ENCODE assay signal across 8 mouse cellular contexts in the genomic region with DNA sequence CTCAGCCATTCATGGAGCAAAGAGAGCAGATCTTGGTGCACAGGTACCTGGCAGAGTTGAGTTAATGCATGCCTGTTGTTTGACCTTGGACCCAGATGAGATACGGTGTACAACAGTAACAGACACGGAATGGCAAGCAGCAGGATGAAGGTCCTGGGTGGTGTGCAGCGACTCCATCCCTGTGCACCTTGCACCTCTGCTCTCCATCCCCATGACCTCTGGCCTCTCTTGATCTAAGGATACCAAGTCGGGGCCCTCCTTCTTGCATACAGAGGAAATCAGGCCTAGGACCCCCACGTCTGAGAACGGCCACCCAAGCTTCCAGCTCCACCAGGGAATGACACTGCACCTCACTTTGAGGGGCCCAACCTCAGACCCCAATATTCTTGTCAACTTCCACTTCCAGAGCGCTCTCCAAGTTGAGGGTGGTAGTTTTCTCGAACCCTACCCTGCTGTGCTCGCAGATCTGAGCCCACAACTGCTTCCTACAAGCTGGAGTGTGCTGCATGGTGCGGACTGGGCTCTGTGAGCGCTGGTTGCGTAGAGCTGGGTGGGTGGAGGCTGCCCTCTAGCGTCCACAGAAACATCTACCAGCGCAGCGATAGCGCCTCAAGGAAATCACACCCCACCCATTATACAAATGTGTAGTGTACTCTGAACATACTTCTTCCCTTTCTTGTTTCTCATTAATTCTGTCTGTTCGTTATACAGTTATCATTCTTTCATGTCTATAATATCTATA. TPM values are rescaled to one million over a fixed set of nuclear protein-coding genes. Genes with fewer than 3 reads are reported as not detected.
A peak's percentile ranks its signal among the peaks of the same experiment; 100 is the strongest.
DNase-seq lines count a peak whose midpoint lies in the region; ATAC-seq lines count a peak whose summit lies in the region.

No protein-coding gene starts in this region.

- H3K4me1 ChIP-seq in intestine, embryonic 16.5 days (ENCODE audit: control insufficient read depth, insufficient read depth, low read length), result peaks cover 4% of the 10 kb centered on the region; the same call in 1 of the 2 replicates
- peaks cover 6% of the 10 kb centered on the region; the same call in 1 of the 2 replicates for H3K4me1 ChIP-seq in limb, embryonic 10.5 days
- H3K4me1 ChIP-seq in midbrain, embryonic 15.5 days, result peaks cover 4% of the 10 kb centered on the region

- 29% methylated on average over 17 of the region's 17 CpGs for WGBS in intestine, embryonic 16.5 days
- 29% methylated on average over 17 of the region's 17 CpGs for WGBS in limb, embryonic 10.5 days
- 27% methylated on average over 17 of the region's 17 CpGs for WGBS in midbrain, embryonic 15.5 days

- peak; percentile 28 for DNase-seq in ovary, adult 18-20 months (ENCODE audit: low spot score)
- DNase-seq in ovary, postnatal 10 days (ENCODE audit: low spot score), result no peak
- DNase-seq in embryo, embryonic 11.5 days (ENCODE audit: low read depth, low spot score), result peak; percentile 54
- DNase-seq in gastrocnemius, postnatal 4 days (ENCODE audit: low spot score in 2 of 2), result peak; percentile 32 to 71
- DNase-seq in limb, embryonic 10.5 days (ENCODE audit: low spot score), result peak; percentile 81
- DNase-seq in spleen, postnatal 10 days (ENCODE audit: low spot score in 2 of 2), result peak; percentile 54 to 80

- 0 out of 2 replicates have a peak overlapping the region, but pooled peaks have one; percentile 12 for H3K9ac ChIP-seq in intestine, embryonic 16.5 days (ENCODE audit: low read depth, low read length)
- H3K9ac ChIP-seq in midbrain, embryonic 15.5 days, result no peak overlapping the region

- H3K27me3 ChIP-seq in intestine, embryonic 16.5 days (replicated peaks; ENCODE audit: control insufficient read depth, insufficient read depth, low read length), result no peaks in the 10 kb centered on the region
- no peaks in the 10 kb centered on the region for H3K27me3 ChIP-seq in limb, embryonic 10.5 days (ENCODE audit: low read depth, poor library complexity, severe bottlenecking)
- no peaks in the 10 kb centered on the region for H3K27me3 ChIP-seq in midbrain, embryonic 15.5 days (replicated peaks)

- no peak overlapping the region for H3K4me2 ChIP-seq in intestine, embryonic 16.5 days (ENCODE audit: low read depth, low read length)
- no peak overlapping the region for H3K4me2 ChIP-seq in midbrain, embryonic 15.5 days

- no peak overlapping the region for H3K27ac ChIP-seq in intestine, embryonic 16.5 days (ENCODE audit: low read length)
- no peak overlapping the region for H3K27ac ChIP-seq in limb, embryonic 10.5 days
- H3K27ac ChIP-seq in midbrain, embryonic 15.5 days, result no peak overlapping the region

- H3K9me3 ChIP-seq in intestine, embryonic 16.5 days (ENCODE audit: control insufficient read depth, low read length), result no peaks in the 10 kb centered on the region
- no peaks in the 10 kb centered on the region for H3K9me3 ChIP-seq in limb, embryonic 10.5 days (replicated peaks)
- H3K9me3 ChIP-seq in midbrain, embryonic 15.5 days, result no peaks in the 10 kb centered on the region

- ATAC-seq in intestine, embryonic 16.5 days, result peak; percentile 88
- ATAC-seq in midbrain, embryonic 15.5 days (replicated peaks), result peak; percentile 77; the same call in 1 of the 2 replicates

- H3K4me3 ChIP-seq in intestine, embryonic 16.5 days (ENCODE audit: low read length), result no peak overlapping the region
- H3K4me3 ChIP-seq in limb, embryonic 10.5 days, result no peak overlapping the region
- no peak overlapping the region for H3K4me3 ChIP-seq in midbrain, embryonic 15.5 days

- H3K36me3 ChIP-seq in intestine, embryonic 16.5 days (ENCODE audit: control insufficient read depth, insufficient read depth, low read length), result peaks cover 2% of the 10 kb centered on the region; the same call in 1 of the 2 replicates
- H3K36me3 ChIP-seq in limb, embryonic 10.5 days, result peaks cover 12% of the 10 kb centered on the region
- peaks cover 3% of the 10 kb centered on the region; the same call in 1 of the 2 replicates for H3K36me3 ChIP-seq in midbrain, embryonic 15.5 days (replicated peaks)

RNA-seq across cellular contexts. Expression of a gene that starts 13.0 kb away (rescaled TPM):
- 10 to 100 TPM; 11.8 to 13.6 TPM for total RNA-seq in gastrocnemius, postnatal 4 days (2021)
- 4.8 and 5.3 TPM in 2 replicates for polyA plus RNA-seq in intestine, embryonic 16.5 days (2015; fragmentation: Nextera tagmentation; extraction: Ambion mirVana)
- 3.0 and 5.1 TPM in 2 replicates for polyA plus RNA-seq in limb, embryonic 10.5 days (2016; fragmentation: Nextera tagmentation; extraction: Ambion mirVana)
- polyA plus RNA-seq in midbrain, embryonic 15.5 days (2015; fragmentation: Nextera tagmentation; extraction: Ambion mirVana), result 16.7 and 16.8 TPM in 2 replicates

RNA-seq across cellular contexts. Expression of a gene that starts 35.4 kb away (rescaled TPM):
- not detected for total RNA-seq in gastrocnemius, postnatal 4 days (2021)
- 0.37 and 1.0 TPM in 2 replicates for polyA plus RNA-seq in intestine, embryonic 16.5 days (2015; fragmentation: Nextera tagmentation; extraction: Ambion mirVana)
- polyA plus RNA-seq in limb, embryonic 10.5 days (2016; fragmentation: Nextera tagmentation; extraction: Ambion mirVana), result 0.18 TPM in 1 of 2 replicates, not detected in the other
- not detected in 2 replicates for polyA plus RNA-seq in midbrain, embryonic 15.5 days (2015; fragmentation: Nextera tagmentation; extraction: Ambion mirVana)
